Mouse (Mus musculus): ENCODE data around the gene Armcx3.
A peak's percentile ranks its signal among the peaks of the same experiment; 100 is the strongest.
"Not testable (repeated sequence)": the region's sequence is repeated elsewhere in the genome, so short reads cannot be mapped to it uniquely, and the experiment has no call there.

Armcx3 gene

GRCm38 (mm10) chrX:134756434-134757292 lies at the start of gene Armcx3:
Gene Armcx3, plus strand, starts transcription at chrX:134756595.
- peak; percentile 93 for DNase-seq (ENCODE audit: low read depth, low spot score)

GRCm38 (mm10) chrX:134716863-134717262 lies 39.5 kb upstream of the Armcx3 start:
- DNase-seq (ENCODE audit: low read depth, low spot score): no peak

- DNase-seq (ENCODE audit: low read depth, low spot score): peak; percentile 94
Observed at GRCm38 (mm10) chrX:134717752-134718308, 38.6 kb upstream of the Armcx3 start, which contains the start of gene Armcx1. Gene Armcx1, plus strand, starts transcription at chrX:134717963.

GRCm38 (mm10) chrX:134718524-134718923 lies 37.9 kb upstream of the Armcx3 start:
- peak; percentile 79 for DNase-seq (ENCODE audit: low read depth, low spot score)

GRCm38 (mm10) chrX:134723762-134724161 lies 32.6 kb upstream of the Armcx3 start:
- not testable (repeated sequence) for DNase-seq (ENCODE audit: low read depth, low spot score)

- peak; percentile 38 for DNase-seq (ENCODE audit: low read depth, low spot score)
Observed at GRCm38 (mm10) chrX:134729778-134730177, 26.6 kb upstream of the Armcx3 start.

- DNase-seq (ENCODE audit: low read depth, low spot score): no peak
Observed at GRCm38 (mm10) chrX:134737796-134738195, 18.6 kb upstream of the Armcx3 start.

- no peak for DNase-seq (ENCODE audit: low read depth, low spot score)
Observed at GRCm38 (mm10) chrX:134739160-134739559, 17.2 kb upstream of the Armcx3 start.

- no peak for DNase-seq (ENCODE audit: low read depth, low spot score)
Observed at GRCm38 (mm10) chrX:134741862-134742261, 14.5 kb upstream of the Armcx3 start.

- peak; percentile 79 for DNase-seq (ENCODE audit: low read depth, low spot score)
Observed at GRCm38 (mm10) chrX:134746459-134746858, 9.9 kb upstream of the Armcx3 start.

GRCm38 (mm10) chrX:134750764-134751592 lies 5.4 kb upstream of the Armcx3 start, which contains the start of gene Armcx6:
Gene Armcx6, minus strand, starts transcription at chrX:134751417.
- DNase-seq (ENCODE audit: low read depth, low spot score): peak; percentile 92

GRCm38 (mm10) chrX:134751910-134752309 lies 4.5 kb upstream of the Armcx3 start:
- no peak for DNase-seq (ENCODE audit: low read depth, low spot score)

- no peak for DNase-seq (ENCODE audit: low read depth, low spot score)
Observed at GRCm38 (mm10) chrX:134752584-134752983, 3.8 kb upstream of the Armcx3 start.

GRCm38 (mm10) chrX:134757293-134757995 lies 1.0 kb downstream of the Armcx3 start:
- DNase-seq (ENCODE audit: low read depth, low spot score): peak; percentile 35

- not testable (repeated sequence) for DNase-seq (ENCODE audit: low read depth, low spot score)
Observed at GRCm38 (mm10) chrX:134763428-134764198, 7.2 kb downstream of the Armcx3 start.

- no peak for DNase-seq (ENCODE audit: low read depth, low spot score)
Observed at GRCm38 (mm10) chrX:134787728-134788127, 31.3 kb downstream of the Armcx3 start.

GRCm38 (mm10) chrX:134807833-134808754 lies 51.7 kb downstream of the Armcx3 start:
- peak; percentile 71 for DNase-seq (ENCODE audit: low read depth, low spot score)

GRCm38 (mm10) chrX:134808755-134809224 lies 52.4 kb downstream of the Armcx3 start, which contains the start of gene Armcx2:
Gene Armcx2, minus strand, starts transcription at chrX:134809221.
- DNase-seq (ENCODE audit: low read depth, low spot score): peak; percentile 89
